Mouse (Mus musculus) E14TG2a.4 (cell line): ENCODE results near the gene Trip12.

Source experiments
- H3K27me3 ChIP-seq: 2 replicates; pipeline ENCODE4 v1.6.1; 2014; ENCODE audit warnings: low read length, control low read depth; ENCODE audit not compliant: insufficient read depth
- H3K36me3 ChIP-seq: 2 replicates; pipeline ENCODE4 v1.6.1; 2014; ENCODE audit warnings: low read length, control low read depth; ENCODE audit not compliant: insufficient read depth
- H3K4me1 ChIP-seq: replicated peaks from 2 replicates; pipeline ENCODE4 v1.6.1; 2014; ENCODE audit warnings: low read depth, low read length, control low read depth
- H3K4me3 ChIP-seq: replicated peaks from 2 replicates; pipeline ENCODE4 v1.5.1; 2014; ENCODE audit warnings: mild to moderate bottlenecking, low read length
- H3K9me3 ChIP-seq: 2 replicates; pipeline ENCODE4 v1.6.1; 2014; ENCODE audit warnings: low read length, control low read depth
- CTCF ChIP-seq: conservative IDR thresholded peaks from 2 replicates; pipeline ENCODE4 v1.5.1; 2014; ENCODE audit warnings: low read length
- NANOG ChIP-seq: IDR thresholded peaks from 2 replicates; pipeline ENCODE4 v1.6.1; 2014; ENCODE audit warnings: borderline replicate concordance, low read length, mixed read lengths
- POU5F1 ChIP-seq: IDR thresholded peaks from 2 replicates; pipeline ENCODE4 v1.6.1; 2014; ENCODE audit warnings: low read length, borderline replicate concordance

Gene Trip12

GRCm38 (mm10) chr1:84868311-84868710, 28.0 kb upstream of the Trip12 start:
- H3K27me3 ChIP-seq, result no peaks in the 10 kb centered on the region
- H3K9me3 ChIP-seq, result no peaks in the 10 kb centered on the region
- TF ChIP-seq CTCF (no peak), POU5F1 (no peak), NANOG (no peak)
- H3K4me3 ChIP-seq, result peak overlapping the region; percentile 72; the same call in 1 of the 2 replicates
- H3K4me1 ChIP-seq, result peaks cover 95% of the 10 kb centered on the region
- H3K36me3 ChIP-seq, result no peaks in the 10 kb centered on the region

GRCm38 (mm10) chr1:84866706-84867230, 26.5 kb upstream of the Trip12 start:
- no peak for TF ChIP-seq POU5F1
- peak; percentile 80; the same call in 1 of the 2 replicates for TF ChIP-seq NANOG
- peak; percentile 40 for TF ChIP-seq CTCF
- Histone ChIP-seq H3K9me3 (no peaks in the 10 kb centered on the region), H3K36me3 (no peaks in the 10 kb centered on the region), H3K27me3 (no peaks in the 10 kb centered on the region), H3K4me3 (peak overlapping the region; percentile 11; the same call in 1 of the 2 replicates), H3K4me1 (peaks cover 95% of the 10 kb centered on the region)

- Histone ChIP-seq H3K4me3 (0 out of 2 replicates have a peak overlapping the region, but pooled peaks have one; percentile 11), H3K9me3 (no peaks in the 10 kb centered on the region), H3K4me1 (peaks cover 95% of the 10 kb centered on the region), H3K36me3 (no peaks in the 10 kb centered on the region), H3K27me3 (no peaks in the 10 kb centered on the region)
- TF ChIP-seq NANOG (no peak), POU5F1 (no peak), CTCF (no peak)
Measured at GRCm38 (mm10) chr1:84866231-84866630, 25.9 kb upstream of the Trip12 start.

GRCm38 (mm10) chr1:84864645-84865044, 24.3 kb upstream of the Trip12 start:
- Histone ChIP-seq H3K36me3 (no peaks in the 10 kb centered on the region), H3K9me3 (no peaks in the 10 kb centered on the region), H3K4me3 (no peak overlapping the region), H3K27me3 (no peaks in the 10 kb centered on the region), H3K4me1 (peaks cover 93% of the 10 kb centered on the region)
- no peak for TF ChIP-seq NANOG
- no peak for TF ChIP-seq CTCF
- TF ChIP-seq POU5F1, result no peak

- TF ChIP-seq CTCF (no peak), NANOG (no peak), POU5F1 (no peak)
- H3K4me1 ChIP-seq, result peaks cover 90% of the 10 kb centered on the region
- H3K4me3 ChIP-seq, result peak overlapping the region; percentile 55
- H3K36me3 ChIP-seq, result no peaks in the 10 kb centered on the region
- H3K9me3 ChIP-seq, result no peaks in the 10 kb centered on the region
- H3K27me3 ChIP-seq, result no peaks in the 10 kb centered on the region
Measured at GRCm38 (mm10) chr1:84861255-84861630, 20.9 kb upstream of the Trip12 start.

- TF ChIP-seq NANOG, result peak; percentile 92
- TF ChIP-seq POU5F1, result no peak
- Histone ChIP-seq H3K27me3 (no peaks in the 10 kb centered on the region), H3K36me3 (no peaks in the 10 kb centered on the region), H3K4me3 (peak overlapping the region; percentile 55), H3K9me3 (no peaks in the 10 kb centered on the region), H3K4me1 (peaks cover 91% of the 10 kb centered on the region)
Measured at GRCm38 (mm10) chr1:84860360-84861254, 20.3 kb upstream of the Trip12 start.

GRCm38 (mm10) chr1:84859597-84859996, 19.3 kb upstream of the Trip12 start:
- Histone ChIP-seq H3K36me3 (no peaks in the 10 kb centered on the region), H3K4me1 (peaks cover 95% of the 10 kb centered on the region), H3K4me3 (no peak overlapping the region), H3K9me3 (no peaks in the 10 kb centered on the region), H3K27me3 (no peaks in the 10 kb centered on the region)
- TF ChIP-seq CTCF, result no peak
- no peak for TF ChIP-seq NANOG
- no peak for TF ChIP-seq POU5F1

- Histone ChIP-seq H3K36me3 (no peaks in the 10 kb centered on the region), H3K27me3 (no peaks in the 10 kb centered on the region), H3K9me3 (no peaks in the 10 kb centered on the region), H3K4me3 (no peak overlapping the region), H3K4me1 (peaks cover 95% of the 10 kb centered on the region)
- no peak for TF ChIP-seq NANOG
- no peak for TF ChIP-seq POU5F1
- no peak for TF ChIP-seq CTCF
Measured at GRCm38 (mm10) chr1:84855756-84856155, 15.4 kb upstream of the Trip12 start.

GRCm38 (mm10) chr1:84854966-84855365, 14.7 kb upstream of the Trip12 start:
- H3K36me3 ChIP-seq, result no peaks in the 10 kb centered on the region
- H3K9me3 ChIP-seq, result no peaks in the 10 kb centered on the region
- no peaks in the 10 kb centered on the region for H3K27me3 ChIP-seq
- no peak overlapping the region for H3K4me3 ChIP-seq
- H3K4me1 ChIP-seq, result peaks cover 96% of the 10 kb centered on the region
- TF ChIP-seq POU5F1 (no peak), NANOG (no peak), CTCF (no peak)

- Histone ChIP-seq H3K4me1 (peaks cover 91% of the 10 kb centered on the region), H3K36me3 (no peaks in the 10 kb centered on the region), H3K9me3 (no peaks in the 10 kb centered on the region), H3K4me3 (no peak overlapping the region), H3K27me3 (no peaks in the 10 kb centered on the region)
- no peak for TF ChIP-seq NANOG
Measured at GRCm38 (mm10) chr1:84853721-84854120, 13.4 kb upstream of the Trip12 start.
